Mouse (Mus musculus) forebrain, embryonic 12.5 days (tissue): ENCODE measurements around the gene Myl4. TPM values are rescaled to one million over a fixed set of nuclear protein-coding genes. Genes with fewer than 3 reads are reported as not detected.

ENCODE experiments used
- ATAC-seq: fragments of 200-750 bp; cut with Nextera tagmentation; 2 replicates; pipeline ENCODE4 v1.8.0; 2017; ENCODE audit warnings: moderate TSS enrichment; ENCODE audit not compliant: low FRiP score
- H3K27ac ChIP-seq: fragments of 300-500 bp; sonication (generic); 2 replicates; pipeline ENCODE4 v1.5.1; 2016; ENCODE audit warnings: mild to moderate bottlenecking
- H3K27me3 ChIP-seq: fragments of 300-500 bp; sonication (generic); 2 replicates; pipeline ENCODE4 v1.6.1; 2016; ENCODE audit warnings: mild to moderate bottlenecking
- H3K36me3 ChIP-seq: fragments of 300-500 bp; sonication (generic); replicated peaks from 2 replicates; pipeline ENCODE4 v1.6.1; 2016; ENCODE audit warnings: mild to moderate bottlenecking
- H3K4me1 ChIP-seq: fragments of 300-500 bp; sonication (generic); 2 replicates; pipeline ENCODE4 v1.6.1; 2016
- H3K4me2 ChIP-seq: fragments of 300-500 bp; sonication (generic); 2 replicates; pipeline ENCODE4 v1.6.1; 2016; ENCODE audit warnings: mild to moderate bottlenecking, moderate library complexity
- H3K4me3 ChIP-seq: fragments of 300-500 bp; sonication (generic); replicated peaks from 2 replicates; pipeline ENCODE4 v1.5.1; 2016; ENCODE audit warnings: mild to moderate bottlenecking
- H3K9ac ChIP-seq: fragments of 300-500 bp; sonication (generic); 2 replicates; pipeline ENCODE4 v1.6.1; 2016; ENCODE audit warnings: mild to moderate bottlenecking
- H3K9me3 ChIP-seq: fragments of 300-500 bp; sonication (generic); 2 replicates; pipeline ENCODE4 v1.6.1; 2016
- WGBS: fragments of 180-500 bp; shearing (Covaris S2); methylation state at CpG from one replicate; pipeline ENCODE4 v1.1.7; 2016; 5-methylcytosine and 5-hydroxymethylcytosine counted together
- polyA plus RNA-seq: library from polyadenylated mRNA; unstranded; fragments of >200 nt; fragmentation: Nextera tagmentation; extraction: Ambion mirVana; gene quantifications from 2 replicates; pipeline ENCODE4 v1.2.1, GENCODE M21; 2016

Gene Myl4
- polyA plus RNA-seq, 1 experiment from 2014 or later = 2.0 TPM

DNA sequence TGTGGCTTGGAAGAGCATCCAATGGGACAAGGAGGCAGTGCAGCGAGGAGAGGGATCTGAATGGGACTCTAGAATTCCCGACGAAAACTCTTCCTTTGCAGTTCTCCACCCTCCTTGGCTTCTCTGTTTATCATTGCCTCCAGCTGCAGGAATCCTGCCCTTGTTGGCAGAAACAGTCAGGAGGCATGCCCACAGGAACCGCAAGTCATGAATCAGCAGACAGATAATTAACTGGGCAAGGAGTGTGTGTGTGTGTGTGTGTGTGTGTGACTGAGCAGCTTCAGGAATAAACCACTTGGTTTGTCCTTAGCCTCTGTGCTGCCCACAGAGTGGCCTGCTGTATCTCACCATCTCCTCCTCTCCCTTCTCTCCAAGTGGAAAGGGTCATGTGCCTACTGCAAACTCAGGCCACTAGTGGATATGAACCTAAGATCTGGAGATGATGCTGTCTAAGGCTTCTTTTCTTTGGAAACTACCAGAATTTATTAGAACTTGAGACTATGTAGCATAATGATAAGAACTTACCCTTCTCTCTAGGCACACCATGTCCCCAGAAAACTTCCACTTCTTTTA, 61.2 kb downstream of the Myl4 start:
- Histone ChIP-seq H3K9ac (no peak overlapping the region), H3K27me3 (peaks cover 48% of the 10 kb centered on the region), H3K9me3 (no peaks in the 10 kb centered on the region), H3K36me3 (no peaks in the 10 kb centered on the region), H3K27ac (no peak overlapping the region), H3K4me3 (no peak overlapping the region), H3K4me1 (peaks cover 5% of the 10 kb centered on the region; the same call in 1 of the 2 replicates), H3K4me2 (no peak overlapping the region)
- WGBS = 48% methylated on average over 4 of the region's 4 CpGs
- ATAC-seq = no peak

DNA sequence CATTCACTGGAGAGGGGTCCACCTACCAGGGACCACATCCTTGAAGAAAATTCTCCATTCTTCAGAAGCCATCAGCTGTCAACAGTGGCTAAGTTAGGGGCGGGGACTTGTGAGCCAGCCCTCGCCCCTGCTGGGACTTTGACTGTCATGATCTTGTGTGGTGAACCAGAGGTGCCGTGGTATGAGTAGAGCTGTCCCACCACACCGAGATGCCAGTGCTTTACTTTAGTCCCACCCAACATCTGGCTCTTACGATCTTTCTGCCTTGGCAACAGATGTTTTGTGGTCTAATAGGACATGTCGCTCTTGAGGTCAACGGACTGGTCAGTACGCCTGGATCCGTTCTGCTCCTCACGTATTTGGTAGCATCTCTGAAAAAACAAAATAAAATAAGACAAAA, 63.1 kb downstream of the Myl4 start:
- Histone ChIP-seq H3K4me1 (0 out of 2 replicates have a peak, but pooled peaks cover under 1% of the 10 kb centered on the region), H3K4me3 (no peak overlapping the region), H3K36me3 (no peaks in the 10 kb centered on the region), H3K9ac (no peak overlapping the region), H3K27me3 (peaks cover 31% of the 10 kb centered on the region), H3K27ac (no peak overlapping the region), H3K9me3 (no peaks in the 10 kb centered on the region), H3K4me2 (no peak overlapping the region)
- WGBS = 82% methylated on average over 10 of the region's 10 CpGs
- no peak for ATAC-seq

DNA sequence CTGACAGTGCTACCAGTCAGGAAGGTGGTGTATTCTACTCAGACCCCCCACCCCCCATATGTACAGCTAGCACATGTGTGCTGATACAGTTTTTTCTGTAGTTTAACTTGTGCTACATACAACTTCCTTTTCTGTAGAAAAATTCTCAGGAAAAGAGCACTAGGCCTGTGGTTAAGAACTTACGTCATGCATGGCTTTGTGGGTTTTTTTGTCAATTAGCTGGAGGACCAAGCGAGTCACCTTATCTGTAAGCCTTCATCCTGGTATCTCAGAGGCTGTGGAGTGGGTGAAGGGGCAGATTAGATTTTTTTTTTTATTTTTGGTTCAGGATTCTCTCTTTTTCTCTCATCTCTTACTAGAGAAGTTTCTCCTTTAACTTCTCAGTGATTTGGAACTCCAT, 63.7 kb downstream of the Myl4 start:
- Histone ChIP-seq H3K4me1 (peaks cover 4% of the 10 kb centered on the region), H3K27ac (no peak overlapping the region), H3K9ac (no peak overlapping the region), H3K9me3 (no peaks in the 10 kb centered on the region), H3K27me3 (peaks cover 26% of the 10 kb centered on the region), H3K4me2 (no peak overlapping the region), H3K36me3 (no peaks in the 10 kb centered on the region), H3K4me3 (no peak overlapping the region)
- 88% methylated on average over 2 of the region's 2 CpGs for WGBS
- no peak for ATAC-seq

DNA sequence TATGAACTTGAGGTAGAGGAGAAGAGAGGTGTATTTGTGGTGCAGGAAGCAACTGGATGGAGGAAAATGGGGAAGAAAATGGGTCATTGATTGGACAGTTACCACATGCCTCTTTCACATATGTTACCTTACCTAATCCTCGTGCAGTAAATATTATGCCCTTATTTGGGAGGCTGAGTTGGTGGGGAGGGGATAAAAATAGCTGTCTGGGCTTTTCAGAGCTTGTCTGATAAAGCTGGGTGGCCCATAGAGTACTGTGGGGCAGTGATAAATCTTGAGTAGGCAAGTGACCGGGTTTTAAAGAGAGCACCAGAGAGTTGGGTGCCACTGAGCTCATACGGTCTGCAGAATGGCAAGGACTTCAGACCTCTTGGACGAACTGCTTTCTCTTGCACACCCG, 65.7 kb downstream of the Myl4 start:
- WGBS = 87% methylated on average over 5 of the region's 5 CpGs
- Histone ChIP-seq H3K9ac (no peak overlapping the region), H3K4me1 (peaks cover 13% of the 10 kb centered on the region)

DNA sequence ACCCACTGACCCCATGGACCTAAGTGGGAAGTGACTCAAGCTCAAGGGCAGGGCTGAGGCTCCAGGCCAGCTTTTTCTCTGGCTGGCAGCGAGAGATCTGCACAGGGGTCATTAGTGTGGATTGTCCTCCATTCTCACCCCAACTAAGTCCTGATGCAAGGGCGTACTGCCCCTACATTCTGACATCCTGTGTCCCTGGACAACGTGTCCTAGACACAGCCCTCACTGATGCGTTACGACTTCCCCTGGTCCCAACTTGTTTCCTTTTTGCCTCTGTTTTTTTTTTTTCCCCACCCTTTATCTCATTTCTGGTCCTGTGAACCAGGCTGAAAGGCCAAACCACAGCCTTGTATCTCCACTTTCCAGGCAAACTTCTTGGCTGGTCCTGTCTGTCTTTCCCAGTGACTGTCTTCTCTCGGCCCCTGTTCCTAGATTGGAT, 68.2 kb downstream of the Myl4 start:
- no peak for ATAC-seq
- H3K4me2 ChIP-seq = no peak overlapping the region
- no peak overlapping the region for H3K9ac ChIP-seq
- H3K4me3 ChIP-seq = no peak overlapping the region
- peaks cover 13% of the 10 kb centered on the region for H3K4me1 ChIP-seq
- WGBS = 74% methylated on average over 6 of the region's 6 CpGs
- H3K27me3 ChIP-seq = no peaks in the 10 kb centered on the region
- H3K27ac ChIP-seq = no peak overlapping the region
- H3K36me3 ChIP-seq = no peaks in the 10 kb centered on the region
- H3K9me3 ChIP-seq = no peaks in the 10 kb centered on the region

More for the DNA sequence above, 65.7 kb downstream of the Myl4 start:
- Histone ChIP-seq H3K4me3 (no peak overlapping the region), H3K4me2 (no peak overlapping the region), H3K36me3 (no peaks in the 10 kb centered on the region), H3K9me3 (no peaks in the 10 kb centered on the region), H3K27me3 (peaks cover 7% of the 10 kb centered on the region; the same call in 1 of the 2 replicates), H3K27ac (no peak overlapping the region)
- no peak for ATAC-seq

DNA sequence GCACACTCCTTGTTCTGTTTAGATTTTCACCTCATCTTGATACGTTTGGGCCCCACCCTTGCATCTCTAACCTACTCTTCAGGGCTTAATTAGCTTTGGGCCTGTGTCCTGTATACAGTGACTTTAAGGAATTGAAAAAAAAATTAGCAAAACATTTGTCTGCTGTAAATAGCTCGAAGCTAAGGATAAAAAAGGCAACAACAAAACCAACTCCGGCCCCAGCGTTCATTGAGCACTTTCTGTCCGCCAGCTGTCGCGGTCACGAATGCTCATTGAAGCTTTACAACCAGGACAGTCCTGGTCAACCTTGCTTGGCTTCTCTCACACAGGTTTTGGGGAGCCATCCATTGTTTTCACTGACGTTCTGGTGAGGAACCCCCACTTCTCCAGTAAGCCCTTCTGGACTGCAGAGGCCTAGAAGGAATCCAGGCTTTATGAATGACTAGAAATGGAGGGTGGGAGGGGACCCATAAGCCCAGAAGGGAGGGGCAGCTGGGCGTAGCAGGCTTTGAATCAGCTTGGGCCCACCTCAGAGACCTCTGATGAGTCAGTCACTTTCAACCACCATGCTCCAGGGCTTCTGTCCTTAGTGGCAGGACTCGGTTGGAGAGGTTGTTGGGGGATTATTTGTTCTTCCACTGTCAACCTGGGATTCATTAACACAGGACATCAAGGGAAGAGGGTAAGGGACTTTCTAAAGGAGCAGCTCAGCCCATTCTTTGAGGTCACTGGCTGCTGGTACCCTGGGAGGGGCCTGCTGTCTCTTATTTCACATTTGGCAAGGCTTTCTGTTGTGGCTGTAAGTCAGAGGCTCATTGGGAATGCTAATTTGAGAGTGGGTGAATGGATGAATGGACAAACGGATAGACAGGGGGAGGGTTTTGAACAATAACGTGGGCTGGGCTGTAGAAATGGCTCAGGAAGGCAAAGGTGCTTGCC, 68.9 kb downstream of the Myl4 start:
- Histone ChIP-seq H3K4me1 (peaks cover 13% of the 10 kb centered on the region), H3K9me3 (no peaks in the 10 kb centered on the region), H3K27me3 (no peaks in the 10 kb centered on the region), H3K27ac (no peak overlapping the region), H3K4me2 (no peak overlapping the region), H3K36me3 (no peaks in the 10 kb centered on the region), H3K9ac (no peak overlapping the region), H3K4me3 (no peak overlapping the region)
- ATAC-seq = no peak
- 39% methylated on average over 13 of the region's 13 CpGs for WGBS

DNA sequence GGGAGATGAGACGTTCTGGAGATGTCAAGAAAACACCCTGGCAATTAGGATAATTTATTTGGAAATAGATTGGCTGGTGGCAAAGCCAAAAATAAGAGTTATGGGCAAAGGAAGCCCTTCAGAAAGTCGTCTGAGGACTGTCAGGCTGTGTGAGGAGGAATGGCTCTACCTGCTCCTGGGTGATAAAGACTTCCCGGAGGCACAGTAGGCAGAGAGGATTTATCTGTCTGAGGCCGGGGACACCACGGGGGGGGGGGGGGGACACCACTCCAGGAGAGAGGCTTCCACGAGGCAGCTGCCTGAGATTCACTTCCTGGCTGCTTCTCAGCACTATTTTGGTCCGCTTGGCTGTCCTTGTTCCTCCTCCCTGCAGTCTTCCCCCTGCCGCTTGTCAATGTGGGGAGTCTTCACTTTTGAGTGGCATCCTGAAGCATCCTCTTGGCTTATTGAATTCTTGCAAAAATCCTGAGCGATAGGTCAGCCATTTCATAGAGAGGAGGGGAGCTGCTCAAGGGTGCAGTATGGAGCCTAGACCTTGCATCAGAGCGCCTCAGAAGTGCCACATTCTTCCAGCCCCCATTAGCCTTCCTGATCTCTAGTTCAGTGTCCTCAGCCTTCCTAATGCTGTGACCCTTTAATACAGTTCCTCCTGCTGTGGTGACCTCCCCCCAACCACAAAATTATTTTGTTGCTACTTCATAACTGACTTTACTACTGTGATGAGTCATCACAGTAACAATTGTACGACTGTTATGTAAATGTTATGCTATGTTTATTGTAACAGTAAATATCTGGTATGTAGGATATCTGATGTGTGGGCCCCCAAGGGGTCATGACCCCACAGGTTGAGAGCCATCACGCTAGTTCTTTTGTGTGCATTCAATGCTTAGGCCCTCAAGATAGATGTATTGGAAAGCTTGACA, 71.8 kb downstream of the Myl4 start:
- no peak for ATAC-seq
- 53% methylated on average over 10 of the region's 12 CpGs for WGBS
- Histone ChIP-seq H3K36me3 (no peaks in the 10 kb centered on the region), H3K9ac (no peak overlapping the region), H3K27ac (no peak overlapping the region), H3K9me3 (no peaks in the 10 kb centered on the region), H3K4me1 (peaks cover 22% of the 10 kb centered on the region), H3K4me3 (no peak overlapping the region), H3K4me2 (no peak overlapping the region), H3K27me3 (no peaks in the 10 kb centered on the region)

DNA sequence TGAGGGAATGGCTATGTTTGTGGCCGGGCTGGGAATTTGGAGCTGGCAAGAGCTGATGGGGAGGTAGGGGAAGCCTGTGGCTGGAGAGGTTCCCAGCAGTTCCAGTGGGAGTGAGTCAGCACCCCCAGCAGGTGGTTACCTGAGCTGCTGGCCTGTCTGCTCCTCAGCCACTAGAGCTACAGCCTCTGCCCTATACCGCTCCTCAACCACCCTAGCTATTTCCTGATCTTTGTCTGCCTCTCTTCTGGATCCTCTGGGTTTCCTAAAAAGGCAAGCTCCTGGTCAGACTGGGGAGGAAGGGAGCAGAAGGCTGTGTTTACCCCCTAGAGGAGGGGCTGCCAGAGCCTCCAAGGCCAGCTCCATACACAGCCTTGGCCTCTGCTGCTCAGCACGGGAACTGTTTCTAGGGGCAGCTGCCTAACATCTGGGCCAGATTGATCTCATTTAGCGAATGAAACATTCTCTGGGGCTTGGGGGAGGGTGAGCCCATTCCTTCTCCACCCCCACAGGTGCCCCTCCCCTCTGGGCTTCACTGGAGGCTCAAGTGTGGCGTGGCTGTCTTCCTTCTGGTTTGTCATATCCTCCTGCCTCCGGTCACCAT, 74.4 kb downstream of the Myl4 start:
- no peak for ATAC-seq
- H3K4me2 ChIP-seq = no peak overlapping the region
- H3K4me3 ChIP-seq = no peak overlapping the region
- H3K9me3 ChIP-seq = no peaks in the 10 kb centered on the region
- peaks cover 11% of the 10 kb centered on the region for H3K4me1 ChIP-seq
- no peak overlapping the region for H3K9ac ChIP-seq
- no peaks in the 10 kb centered on the region for H3K27me3 ChIP-seq
- WGBS = 49% methylated on average over 6 of the region's 6 CpGs
- no peaks in the 10 kb centered on the region for H3K36me3 ChIP-seq
- H3K27ac ChIP-seq = no peak overlapping the region

DNA sequence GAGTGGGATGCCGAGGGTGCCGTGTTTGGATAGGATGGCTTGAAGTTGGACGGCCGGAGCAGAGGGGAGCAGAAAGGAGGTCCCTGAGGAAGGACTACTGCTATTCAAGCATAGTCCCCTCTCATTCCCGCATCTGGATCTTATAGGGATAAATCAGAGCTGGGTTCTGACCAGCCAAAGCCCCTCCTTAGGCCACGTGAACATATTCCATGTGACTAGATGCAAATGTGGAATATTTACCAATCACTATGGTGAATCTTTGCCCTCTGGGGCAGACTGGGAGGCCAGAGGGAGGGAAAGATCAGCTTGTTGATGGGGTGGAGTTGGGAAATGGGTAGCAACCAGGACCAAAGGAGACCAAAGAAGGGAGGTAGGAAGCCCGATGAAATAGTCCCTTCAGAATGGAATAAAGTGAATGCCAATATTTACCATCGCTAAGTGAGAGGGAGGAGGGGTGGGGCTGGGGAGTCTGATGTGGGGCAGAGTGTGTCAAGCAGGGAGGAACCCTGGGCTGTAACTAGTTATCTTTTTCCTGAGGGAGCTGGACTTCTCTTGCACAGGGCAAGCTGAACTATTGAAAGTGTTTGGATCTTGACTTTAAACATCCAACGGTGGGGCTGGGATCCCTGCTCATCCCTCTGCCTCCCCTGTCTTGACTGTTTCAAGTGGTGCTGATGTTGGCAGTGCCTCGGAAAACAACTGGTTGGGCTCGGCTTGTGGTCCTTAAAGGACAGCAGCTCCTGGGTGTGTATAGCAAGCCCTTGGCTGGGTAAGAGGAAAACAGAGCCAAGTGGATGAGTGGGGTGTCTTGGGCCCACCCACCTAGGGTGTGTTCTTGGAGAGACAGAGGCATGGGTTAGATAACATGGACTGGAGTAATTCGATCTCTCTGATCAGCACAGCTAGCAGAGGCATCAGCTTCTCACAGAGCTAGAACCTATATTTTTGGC, 75.3 kb downstream of the Myl4 start:
- no peak overlapping the region for H3K4me2 ChIP-seq
- H3K9ac ChIP-seq = no peak overlapping the region
- H3K27me3 ChIP-seq = no peaks in the 10 kb centered on the region
- H3K4me3 ChIP-seq = no peak overlapping the region
- H3K9me3 ChIP-seq = no peaks in the 10 kb centered on the region
- ATAC-seq = no peak
- peaks cover 9% of the 10 kb centered on the region; the same call in 1 of the 2 replicates for H3K4me1 ChIP-seq
- WGBS = 48% methylated on average over 12 of the region's 12 CpGs
- no peak overlapping the region for H3K27ac ChIP-seq
- H3K36me3 ChIP-seq = no peaks in the 10 kb centered on the region

DNA sequence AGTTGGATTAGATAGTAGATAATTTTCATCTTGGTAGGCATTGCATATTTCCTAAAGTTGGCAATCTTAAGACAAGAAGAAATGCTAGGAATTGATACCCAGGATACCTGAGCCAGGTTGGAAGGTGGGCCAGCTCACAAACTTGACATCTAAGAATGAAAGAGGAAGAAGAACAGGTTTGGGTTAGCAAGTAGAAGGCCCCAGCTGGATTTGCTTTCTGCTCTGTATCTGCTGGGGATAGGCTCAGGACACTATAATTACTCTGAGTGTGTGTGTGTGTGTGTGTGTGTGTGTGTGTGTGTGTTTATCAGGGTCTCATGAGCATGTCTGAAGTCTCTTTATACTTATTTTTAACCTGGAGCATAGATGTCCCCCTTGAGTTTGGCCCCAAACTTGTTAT, 76.2 kb downstream of the Myl4 start:
- Histone ChIP-seq H3K27ac (no peak overlapping the region), H3K4me2 (no peak overlapping the region), H3K4me3 (no peak overlapping the region), H3K4me1 (peaks cover 9% of the 10 kb centered on the region; the same call in 1 of the 2 replicates), H3K9me3 (no peaks in the 10 kb centered on the region), H3K27me3 (no peaks in the 10 kb centered on the region), H3K36me3 (no peaks in the 10 kb centered on the region), H3K9ac (no peak overlapping the region)
- no peak for ATAC-seq
